Mouse (Mus musculus) limb, embryonic 13.5 days (tissue): ENCODE measurements around the gene Arel1. TPM values are rescaled to one million over a fixed set of nuclear protein-coding genes. Genes with fewer than 3 reads are reported as not detected.

Experiments used
- ATAC-seq: fragments of 200-750 bp; cut with Nextera tagmentation; 2 replicates; pipeline ENCODE4 v1.8.0; 2017; ENCODE audit warnings: low read depth, moderate number of reproducible peaks, moderate TSS enrichment; ENCODE audit not compliant: low FRiP score
- H3K27ac ChIP-seq: fragments of 300-500 bp; sonication (generic); 2 replicates; pipeline ENCODE4 v1.5.1; 2015; ENCODE audit warnings: inconsistent platforms, mild to moderate bottlenecking, moderate library complexity
- H3K27me3 ChIP-seq: fragments of 300-500 bp; sonication (generic); 2 replicates; pipeline ENCODE4 v1.6.1; 2015; ENCODE audit warnings: mild to moderate bottlenecking, inconsistent platforms
- H3K36me3 ChIP-seq: fragments of 300-500 bp; sonication (generic); 2 replicates; pipeline ENCODE4 v1.6.1; 2015; ENCODE audit warnings: inconsistent platforms, mild to moderate bottlenecking, moderate library complexity
- H3K4me1 ChIP-seq: fragments of 300-500 bp; sonication (generic); 2 replicates; pipeline ENCODE4 v1.6.1; 2015; ENCODE audit warnings: inconsistent platforms
- H3K4me2 ChIP-seq: fragments of 300-500 bp; sonication (generic); replicated peaks from 2 replicates; pipeline ENCODE4 v1.6.1; 2015; ENCODE audit warnings: inconsistent platforms, mild to moderate bottlenecking, moderate library complexity
- H3K4me3 ChIP-seq: fragments of 300-500 bp; sonication (generic); 2 replicates; pipeline ENCODE4 v1.5.1; 2015; ENCODE audit warnings: moderate library complexity, mild to moderate bottlenecking, inconsistent platforms
- H3K9ac ChIP-seq: fragments of 300-500 bp; sonication (generic); 2 replicates; pipeline ENCODE4 v1.6.1; 2015; ENCODE audit warnings: mild to moderate bottlenecking, inconsistent platforms
- H3K9me3 ChIP-seq: fragments of 300-500 bp; sonication (generic); 2 replicates; pipeline ENCODE4 v1.6.1; 2016; ENCODE audit warnings: inconsistent platforms
- WGBS: fragments of 180-500 bp; shearing (Covaris S2); methylation state at CpG from one replicate; pipeline ENCODE4 v1.1.7; 2015; 5-methylcytosine and 5-hydroxymethylcytosine counted together
- polyA plus RNA-seq: library from polyadenylated mRNA; unstranded; fragments of >200 nt; fragmentation: Nextera tagmentation; extraction: Ambion mirVana; gene quantifications from 2 replicates; pipeline ENCODE4 v1.2.1, GENCODE M21; 2015

Arel1 gene
- polyA plus RNA-seq, 1 experiment from 2014 or later: 14.0 TPM

GRCm38 (mm10) chr12:84979264-84979862, 8.7 kb upstream of the Arel1 start:
- 91% methylated on average over 2 of the region's 2 CpGs for WGBS
- H3K27me3 ChIP-seq: no peaks in the 10 kb centered on the region
- H3K27ac ChIP-seq: no peak overlapping the region
- H3K4me2 ChIP-seq: no peak overlapping the region
- no peaks in the 10 kb centered on the region for H3K4me1 ChIP-seq
- H3K4me3 ChIP-seq: no peak overlapping the region
- no peak for ATAC-seq
- peaks cover 89% of the 10 kb centered on the region for H3K36me3 ChIP-seq
- H3K9me3 ChIP-seq: no peaks in the 10 kb centered on the region
- H3K9ac ChIP-seq: no peak overlapping the region

- no peak overlapping the region for H3K27ac ChIP-seq
- peaks cover 21% of the 10 kb centered on the region for H3K36me3 ChIP-seq
- peak overlapping the region; percentile 98 for H3K4me2 ChIP-seq
- H3K4me3 ChIP-seq: peak overlapping the region; percentile 90
- no peaks in the 10 kb centered on the region for H3K9me3 ChIP-seq
- H3K4me1 ChIP-seq: peaks cover 18% of the 10 kb centered on the region
- H3K9ac ChIP-seq: peak overlapping the region; percentile 85
- no peak for ATAC-seq
- H3K27me3 ChIP-seq: no peaks in the 10 kb centered on the region
- WGBS: 29% methylated on average over 15 of the region's 15 CpGs
These were observed 858 bp downstream of the Arel1 start for GRCm38 (mm10) chr12:84969656-84970427.

GRCm38 (mm10) chr12:84968831-84969655, 1.7 kb downstream of the Arel1 start:
- peaks cover 17% of the 10 kb centered on the region for H3K36me3 ChIP-seq
- peak overlapping the region; percentile 90; the same call in 1 of the 2 replicates for H3K4me3 ChIP-seq
- ATAC-seq: no peak
- H3K9ac ChIP-seq: no peak overlapping the region; the same call in 1 of the 2 replicates
- H3K27me3 ChIP-seq: no peaks in the 10 kb centered on the region
- H3K4me1 ChIP-seq: peaks cover 18% of the 10 kb centered on the region
- no peaks in the 10 kb centered on the region for H3K9me3 ChIP-seq
- 82% methylated on average over 16 of the region's 16 CpGs for WGBS
- H3K27ac ChIP-seq: no peak overlapping the region
- peak overlapping the region; percentile 98 for H3K4me2 ChIP-seq

- Histone ChIP-seq H3K36me3 (peaks cover 13% of the 10 kb centered on the region), H3K27me3 (no peaks in the 10 kb centered on the region), H3K4me2 (no peak overlapping the region), H3K9ac (no peak overlapping the region), H3K27ac (no peak overlapping the region), H3K4me3 (no peak overlapping the region), H3K4me1 (no peaks in the 10 kb centered on the region), H3K9me3 (no peaks in the 10 kb centered on the region)
- ATAC-seq: no peak
- WGBS: 85% methylated on average over 7 of the region's 7 CpGs
These were observed 8.1 kb downstream of the Arel1 start for GRCm38 (mm10) chr12:84962606-84963005.

GRCm38 (mm10) chr12:84958794-84959356, 11.8 kb downstream of the Arel1 start:
- no peak overlapping the region for H3K4me2 ChIP-seq
- ATAC-seq: no peak
- no peak overlapping the region for H3K4me3 ChIP-seq
- WGBS: 83% methylated on average over 1 of the region's 1 CpGs
- H3K9ac ChIP-seq: no peak overlapping the region
- H3K4me1 ChIP-seq: no peaks in the 10 kb centered on the region
- H3K36me3 ChIP-seq: peaks cover 24% of the 10 kb centered on the region
- H3K27ac ChIP-seq: no peak overlapping the region
- H3K9me3 ChIP-seq: no peaks in the 10 kb centered on the region
- no peaks in the 10 kb centered on the region for H3K27me3 ChIP-seq

GRCm38 (mm10) chr12:84956317-84956716, 14.4 kb downstream of the Arel1 start:
- Histone ChIP-seq H3K36me3 (peaks cover 30% of the 10 kb centered on the region), H3K4me2 (no peak overlapping the region), H3K4me3 (no peak overlapping the region), H3K27ac (no peak overlapping the region), H3K9me3 (no peaks in the 10 kb centered on the region), H3K27me3 (no peaks in the 10 kb centered on the region), H3K9ac (no peak overlapping the region), H3K4me1 (no peaks in the 10 kb centered on the region)
- ATAC-seq: no peak
- 90% methylated on average over 3 of the region's 3 CpGs for WGBS

- H3K9ac ChIP-seq: no peak overlapping the region
- no peak overlapping the region for H3K27ac ChIP-seq
- H3K9me3 ChIP-seq: no peaks in the 10 kb centered on the region
- H3K36me3 ChIP-seq: peaks cover 43% of the 10 kb centered on the region
- H3K4me1 ChIP-seq: no peaks in the 10 kb centered on the region
- H3K4me3 ChIP-seq: no peak overlapping the region
- WGBS: 61% methylated on average over 1 of the region's 1 CpGs
- ATAC-seq: no peak
- H3K4me2 ChIP-seq: no peak overlapping the region
- no peaks in the 10 kb centered on the region for H3K27me3 ChIP-seq
These were observed 18.3 kb downstream of the Arel1 start for GRCm38 (mm10) chr12:84952351-84952750.

- H3K9ac ChIP-seq: no peak overlapping the region
- no peak overlapping the region for H3K27ac ChIP-seq
- no peak overlapping the region for H3K4me2 ChIP-seq
- peaks cover 47% of the 10 kb centered on the region for H3K36me3 ChIP-seq
- no peak overlapping the region for H3K4me3 ChIP-seq
- no peak for ATAC-seq
- no peaks in the 10 kb centered on the region for H3K4me1 ChIP-seq
- WGBS: 78% methylated on average over 8 of the region's 8 CpGs
- no peaks in the 10 kb centered on the region for H3K9me3 ChIP-seq
- H3K27me3 ChIP-seq: no peaks in the 10 kb centered on the region
These were observed 19.2 kb downstream of the Arel1 start for GRCm38 (mm10) chr12:84951531-84951930.

- no peak overlapping the region for H3K4me2 ChIP-seq
- H3K36me3 ChIP-seq: peaks cover 42% of the 10 kb centered on the region
- no peak overlapping the region for H3K4me3 ChIP-seq
- ATAC-seq: no peak
- H3K9ac ChIP-seq: no peak overlapping the region
- 89% methylated on average over 6 of the region's 6 CpGs for WGBS
- no peaks in the 10 kb centered on the region for H3K4me1 ChIP-seq
- H3K27ac ChIP-seq: no peak overlapping the region
- H3K27me3 ChIP-seq: no peaks in the 10 kb centered on the region
- no peaks in the 10 kb centered on the region for H3K9me3 ChIP-seq
These were observed 19.9 kb downstream of the Arel1 start for GRCm38 (mm10) chr12:84950763-84951162.

GRCm38 (mm10) chr12:84948584-84949285, 22.0 kb downstream of the Arel1 start:
- H3K9me3 ChIP-seq: no peaks in the 10 kb centered on the region
- H3K4me3 ChIP-seq: no peak overlapping the region
- H3K4me2 ChIP-seq: no peak overlapping the region
- no peak overlapping the region for H3K9ac ChIP-seq
- H3K36me3 ChIP-seq: peaks cover 45% of the 10 kb centered on the region
- no peaks in the 10 kb centered on the region for H3K4me1 ChIP-seq
- ATAC-seq: no peak
- H3K27ac ChIP-seq: no peak overlapping the region
- H3K27me3 ChIP-seq: no peaks in the 10 kb centered on the region
- WGBS: 93% methylated on average over 6 of the region's 6 CpGs

GRCm38 (mm10) chr12:84947894-84948583, 22.7 kb downstream of the Arel1 start:
- H3K4me1 ChIP-seq: no peaks in the 10 kb centered on the region
- 82% methylated on average over 2 of the region's 2 CpGs for WGBS
- no peak overlapping the region for H3K27ac ChIP-seq
- no peak overlapping the region for H3K9ac ChIP-seq
- H3K4me2 ChIP-seq: no peak overlapping the region
- H3K4me3 ChIP-seq: no peak overlapping the region
- no peaks in the 10 kb centered on the region for H3K9me3 ChIP-seq
- no peak for ATAC-seq
- no peaks in the 10 kb centered on the region for H3K27me3 ChIP-seq
- H3K36me3 ChIP-seq: peaks cover 47% of the 10 kb centered on the region
